Mouse (Mus musculus) adrenal gland, adult (tissue): Measurements from ENCODE around the gene Cdk10.
"Not testable (repeated sequence)": the region's sequence is repeated elsewhere in the genome, so short reads cannot be mapped to it uniquely, and the experiment has no call there.

Experiments used
- DNase-seq, 2 experiments: peaks; one replicate each; pipeline ENCODE4 v3.0.0; 2022 to 2023; ENCODE audit warnings: low spot score in 1 of 2; ENCODE audit not compliant: inconsistent age in 2 of 2

Gene Cdk10

GRCm38 (mm10) chr8:123224278-123225266 lies at the start of gene Cdk10:
Cdk10 (plus strand) TSS chr8:123224842.
- peak; percentile 94 to 98 for DNase-seq

- peak; percentile 57 to 77 for DNase-seq
These were observed 43.3 kb upstream of the Cdk10 start for GRCm38 (mm10) chr8:123181391-123181790.

GRCm38 (mm10) chr8:123185566-123186409 lies 38.9 kb upstream of the Cdk10 start, which contains the start of gene Dpep1:
Dpep1 (plus strand) TSS chr8:123186242.
- peak in 1 of 2 experiments; percentile 54 for DNase-seq

- DNase-seq, result no peak
These were observed 36.6 kb upstream of the Cdk10 start for GRCm38 (mm10) chr8:123188006-123188405.

GRCm38 (mm10) chr8:123188841-123189240 lies 35.8 kb upstream of the Cdk10 start:
- DNase-seq, result no peak

- DNase-seq, result peak; percentile 70 to 89
These were observed 34.0 kb upstream of the Cdk10 start for GRCm38 (mm10) chr8:123190678-123191077.

GRCm38 (mm10) chr8:123191908-123192307 lies 32.7 kb upstream of the Cdk10 start:
- DNase-seq, result peak in 1 of 2 experiments; percentile 46

GRCm38 (mm10) chr8:123193771-123194170 lies 30.9 kb upstream of the Cdk10 start:
- no peak for DNase-seq

- not testable (repeated sequence) for DNase-seq
These were observed 27.6 kb upstream of the Cdk10 start for GRCm38 (mm10) chr8:123197016-123197415.

GRCm38 (mm10) chr8:123199864-123200263 lies 24.8 kb upstream of the Cdk10 start:
- no peak for DNase-seq

GRCm38 (mm10) chr8:123202288-123202687 lies 22.4 kb upstream of the Cdk10 start:
- peak; percentile 64 to 91 for DNase-seq

- no peak for DNase-seq
These were observed 21.1 kb upstream of the Cdk10 start for GRCm38 (mm10) chr8:123203571-123203970.

- DNase-seq, result no peak
These were observed 12.8 kb upstream of the Cdk10 start for GRCm38 (mm10) chr8:123211876-123212275.

- DNase-seq, result peak; percentile 96 to 97
These were observed 12.1 kb upstream of the Cdk10 start, which contains the start of the genes Chmp1a and Spata33 for GRCm38 (mm10) chr8:123212321-123213117. Chmp1a (minus strand) TSS chr8:123212763. Spata33 (plus strand) TSS chr8:123212832.

- DNase-seq, result no peak
These were observed 11.4 kb upstream of the Cdk10 start for GRCm38 (mm10) chr8:123213118-123213772.

- no peak for DNase-seq
These were observed 9.2 kb upstream of the Cdk10 start for GRCm38 (mm10) chr8:123215430-123215829.

GRCm38 (mm10) chr8:123220917-123221316 lies 3.7 kb upstream of the Cdk10 start:
- DNase-seq, result no peak

- DNase-seq, result no peak
These were observed 3.8 kb downstream of the Cdk10 start for GRCm38 (mm10) chr8:123228416-123228815.

GRCm38 (mm10) chr8:123230326-123230725 lies 5.7 kb downstream of the Cdk10 start:
- not testable (repeated sequence) for DNase-seq

- peak; percentile 41 to 64 for DNase-seq
These were observed 7.1 kb downstream of the Cdk10 start for GRCm38 (mm10) chr8:123231742-123232141.
